Mouse (Mus musculus) mouse embryonic stem cell (cell line): ENCODE measurements around the gene Rpl10l.

Experiments used
- in situ Hi-C, 2 experiments: fragments of 300-500 bp; cut with MboI; formaldehyde crosslinking; loops; 1 replicate in 1 of 2; 3 replicates in 1 of 2; pipeline ENCODE4 v1.14.3; 2019 to 2020; ENCODE audit warnings: low sequenced_read_pairs in 2 of 2, low pct_unique_long_range_greater_than_20kb in 1 of 2, mixed read lengths in 1 of 2; ENCODE audit not compliant: unreplicated experiment in 1 of 2

Rpl10l gene

GRCm38 (mm10) chr12:66283991-66284622, at the start of gene Rpl10l:
TSS of gene Rpl10l (minus strand) at chr12:66284401.
- in situ Hi-C loops, result no loop called here

- in situ Hi-C loops, result no loop called here
These were observed 8.3 kb downstream of the Rpl10l start for GRCm38 (mm10) chr12:66275890-66276289.

- in situ Hi-C loops, result no loop called here
These were observed 38.6 kb downstream of the Rpl10l start for GRCm38 (mm10) chr12:66245461-66246099.

DNA sequence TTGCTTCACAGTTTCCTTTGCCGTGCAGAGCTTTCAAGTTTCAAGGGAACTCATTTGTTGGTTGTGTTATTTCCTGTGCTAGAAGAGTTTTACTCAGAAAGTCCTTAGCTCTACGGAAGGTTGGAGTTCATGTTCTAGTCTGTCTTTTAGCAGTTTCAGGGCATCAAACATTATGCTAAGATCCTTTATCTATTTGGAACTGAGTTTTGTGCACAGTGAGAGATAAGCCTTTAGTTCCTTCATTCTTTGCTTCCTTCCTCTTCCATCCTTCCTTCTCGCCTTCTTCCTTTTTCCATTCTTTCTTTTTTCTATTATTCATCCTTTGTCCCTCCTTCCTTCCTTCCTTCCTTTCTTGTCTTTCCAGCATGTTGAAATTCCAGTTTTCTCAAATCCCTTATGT, 50.0 kb downstream of the Rpl10l start:
- in situ Hi-C loops, result no loop called here
